Mouse (Mus musculus) ovary, postnatal 10 days (tissue): Measurements from ENCODE around the gene 1700092M07Rik.

Experiments
- DNase-seq: peaks from one replicate; pipeline ENCODE4 v3.0.0; 2022; ENCODE audit warnings: low spot score

1700092M07Rik gene

DNA sequence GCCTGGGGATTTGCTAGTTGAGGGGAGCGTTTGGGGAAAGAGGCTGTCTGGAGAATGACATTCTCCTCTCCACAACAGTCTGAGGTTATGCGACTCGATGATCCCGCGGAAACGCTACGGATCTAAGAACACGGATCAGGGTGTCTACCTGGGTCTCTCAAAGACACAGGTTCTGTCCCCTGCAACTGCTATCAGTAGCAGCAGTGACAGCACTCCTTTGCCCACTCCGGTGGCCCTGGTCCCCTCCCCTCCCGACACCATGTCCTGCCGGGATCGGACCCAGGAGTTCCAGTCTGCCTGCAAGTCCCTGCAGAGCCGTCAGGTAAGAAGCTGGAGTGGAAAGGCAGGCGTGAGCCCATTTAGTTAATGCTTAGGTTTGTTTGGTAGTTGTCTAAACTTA lies 1.7 kb downstream of the 1700092M07Rik start:
- no peak for DNase-seq

DNA sequence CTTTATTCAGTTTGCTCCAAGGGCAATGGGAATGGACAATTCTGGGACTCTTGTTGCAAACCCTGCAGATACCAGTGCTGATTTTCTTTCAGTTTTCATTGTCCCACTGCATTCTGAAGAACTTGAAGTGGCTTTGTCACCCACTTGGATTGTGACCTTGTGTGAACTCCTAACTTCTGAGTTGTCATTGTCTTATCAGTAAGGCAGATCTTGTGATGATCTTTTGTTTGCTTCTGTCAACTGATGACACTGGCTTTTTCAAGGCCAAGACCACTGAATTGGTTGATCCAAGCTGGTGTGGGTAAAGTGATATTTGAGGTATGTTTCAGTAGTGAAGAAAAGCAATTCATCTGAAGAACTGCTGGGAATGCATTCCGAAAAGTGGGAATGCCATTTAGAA lies 4.9 kb downstream of the 1700092M07Rik start:
- no peak for DNase-seq

DNA sequence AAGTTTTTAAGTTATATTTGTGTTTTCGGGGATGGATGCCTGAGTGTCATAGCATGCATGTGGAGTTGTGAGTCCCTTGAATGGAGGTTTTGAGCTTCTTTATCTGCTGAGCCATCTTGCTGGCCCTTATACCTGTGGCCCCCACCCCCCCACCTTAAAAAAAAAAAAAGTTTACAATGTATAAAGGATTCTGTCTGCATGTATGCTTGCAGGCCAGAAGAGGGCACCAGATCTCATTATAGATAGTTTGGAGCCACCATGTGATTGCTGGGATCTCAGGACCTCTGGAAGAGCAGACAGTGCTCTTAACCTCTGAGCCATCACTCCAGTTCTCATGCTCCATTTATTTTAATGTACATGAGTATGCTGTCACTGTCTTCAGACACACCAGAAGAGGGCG lies 6.8 kb downstream of the 1700092M07Rik start:
- DNase-seq = no peak

DNA sequence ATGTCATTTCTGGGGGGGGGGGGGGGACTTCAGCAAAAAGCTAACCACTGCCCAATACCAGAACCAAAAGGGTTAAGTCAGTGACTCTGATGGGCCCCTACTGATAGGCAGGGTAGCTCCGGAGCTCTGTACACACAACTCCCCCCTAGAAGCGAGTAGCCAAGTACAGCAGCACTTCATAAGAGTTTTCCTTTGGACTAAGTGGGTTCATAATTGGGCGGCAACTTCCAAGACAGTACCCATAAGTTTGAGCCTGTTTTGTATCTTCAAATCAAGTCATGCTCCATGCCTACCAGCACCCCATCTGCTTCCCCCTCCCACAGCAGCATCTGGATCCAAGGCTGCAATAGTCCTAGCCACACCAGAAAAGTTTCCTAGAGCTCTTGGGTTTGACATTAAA lies 15.1 kb downstream of the 1700092M07Rik start:
- no peak for DNase-seq

DNA sequence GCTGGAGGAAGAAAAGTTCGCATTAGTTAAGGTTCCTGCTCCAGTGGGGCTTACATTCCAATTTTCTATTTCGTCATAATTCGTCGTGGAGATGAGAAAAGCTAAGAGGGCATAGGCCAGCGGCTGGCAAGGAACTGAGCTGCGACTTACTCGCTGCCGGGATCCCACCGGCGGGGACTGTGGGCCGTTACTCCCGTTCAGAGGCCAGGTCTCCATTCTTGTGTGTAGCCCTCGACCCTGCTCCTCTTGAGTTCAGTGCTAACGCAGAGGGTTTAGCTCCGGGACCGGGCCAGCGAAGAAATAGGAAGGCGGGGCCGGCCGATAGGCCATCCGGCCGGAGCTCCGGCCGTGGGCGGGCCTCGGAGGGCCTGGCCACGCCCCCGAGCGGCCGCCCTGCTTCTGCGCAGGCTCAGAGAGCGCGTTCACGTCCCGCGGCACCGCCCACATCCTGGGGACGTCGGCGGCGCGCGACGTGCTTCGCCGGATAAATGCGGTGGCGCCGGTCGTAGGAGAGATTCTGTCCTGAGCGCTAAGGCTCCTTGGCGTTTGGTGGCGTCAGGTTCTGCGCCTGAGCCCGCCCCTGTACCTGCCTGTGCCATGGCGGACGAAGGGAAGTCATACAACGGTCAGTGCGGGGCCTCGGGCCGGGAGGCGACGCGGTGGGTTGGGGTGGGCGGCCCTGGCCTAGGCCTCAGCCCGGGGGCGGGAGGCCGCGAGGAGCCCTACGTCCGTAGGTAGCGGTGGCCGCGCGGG lies 16.3 kb downstream of the 1700092M07Rik start, which contains the start of gene Nxf1:
Gene Nxf1 (plus strand): TSS at position 439 of the 753 bp plus-strand sequence.
- DNase-seq = peak; percentile 88

DNA sequence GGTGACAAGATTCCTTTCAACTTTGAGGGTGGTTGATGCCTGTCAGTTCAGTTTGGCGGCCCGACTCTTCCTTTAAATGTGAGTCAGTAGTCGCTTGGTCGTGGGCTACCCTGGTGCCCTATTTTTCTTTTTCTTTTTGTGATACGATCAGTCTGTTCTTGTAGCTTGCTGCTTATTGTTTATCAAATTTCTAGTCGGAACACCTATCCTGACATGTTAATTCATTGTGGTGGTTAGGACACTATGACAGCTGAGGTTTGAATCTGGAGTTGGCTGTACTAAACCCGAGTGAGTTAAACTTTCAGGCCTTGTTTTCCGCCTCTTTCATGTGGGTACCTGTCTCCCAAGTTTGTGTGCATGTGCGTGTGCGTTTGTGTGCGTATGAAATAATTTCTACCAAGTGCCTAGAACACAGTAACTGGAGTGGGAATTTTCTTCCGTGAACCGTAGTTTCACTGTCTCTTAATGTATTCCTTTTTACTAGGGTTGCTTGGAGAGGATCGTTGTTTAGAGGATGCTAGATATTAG lies 17.0 kb downstream of the 1700092M07Rik start:
- DNase-seq = no peak

DNA sequence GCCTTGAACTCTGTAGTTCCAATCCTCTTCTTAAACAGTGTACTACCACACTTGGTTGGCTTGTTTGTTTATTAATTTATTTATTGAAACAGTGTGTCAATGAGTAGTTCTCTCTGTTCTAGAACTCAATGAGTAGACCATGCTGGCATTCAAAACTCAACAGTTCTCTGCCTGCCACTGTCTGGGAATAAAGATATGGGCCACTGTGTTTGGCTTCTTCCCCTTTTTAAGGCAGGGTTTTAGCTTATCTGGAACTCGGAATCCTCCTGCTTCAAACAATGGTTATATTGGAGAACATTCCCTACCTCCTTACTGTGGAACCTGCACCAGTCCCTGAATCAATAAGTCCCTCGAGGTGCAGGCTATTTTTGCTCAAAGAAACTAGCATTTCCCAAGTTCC lies 18.4 kb downstream of the 1700092M07Rik start:
- no peak for DNase-seq

DNA sequence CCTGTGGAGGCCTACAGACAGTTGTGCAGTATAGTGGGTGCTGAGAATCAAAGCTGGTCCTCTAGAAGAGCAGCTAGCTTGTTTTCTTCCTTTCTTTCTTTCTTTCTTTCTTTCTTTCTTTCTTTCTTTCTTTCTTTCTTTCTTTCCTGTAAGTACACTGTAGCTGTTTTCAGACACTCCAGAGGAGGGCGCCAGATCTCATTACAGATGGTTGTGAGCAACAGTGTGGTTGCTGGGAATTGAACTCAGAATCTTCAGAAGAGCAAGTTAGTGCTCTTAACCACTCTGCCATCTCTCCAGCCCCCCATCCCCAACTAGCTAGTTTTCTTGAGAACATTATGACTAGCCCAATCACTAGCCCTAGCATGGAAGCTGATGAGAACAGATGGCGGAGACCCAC lies 20.2 kb downstream of the 1700092M07Rik start:
- DNase-seq = no peak

DNA sequence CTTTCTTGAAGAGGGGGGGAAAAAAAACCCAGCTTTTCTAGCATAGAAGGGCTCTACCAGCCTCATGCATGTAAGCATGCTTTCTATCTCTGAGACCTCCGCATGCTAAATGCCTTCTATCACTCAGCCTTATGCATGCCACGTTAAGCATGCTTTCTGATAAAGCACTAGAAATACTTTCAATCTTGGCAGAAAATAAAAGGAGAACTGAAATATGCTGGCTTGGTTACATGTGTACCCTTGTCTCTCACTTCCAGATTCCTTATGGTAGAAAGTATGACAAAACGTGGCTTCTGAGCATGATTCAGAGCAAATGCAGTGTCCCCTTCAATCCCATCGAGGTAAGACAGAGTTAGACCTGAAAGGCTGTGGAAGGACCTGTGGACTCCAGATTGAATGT lies 22.8 kb downstream of the 1700092M07Rik start:
- DNase-seq = no peak

DNA sequence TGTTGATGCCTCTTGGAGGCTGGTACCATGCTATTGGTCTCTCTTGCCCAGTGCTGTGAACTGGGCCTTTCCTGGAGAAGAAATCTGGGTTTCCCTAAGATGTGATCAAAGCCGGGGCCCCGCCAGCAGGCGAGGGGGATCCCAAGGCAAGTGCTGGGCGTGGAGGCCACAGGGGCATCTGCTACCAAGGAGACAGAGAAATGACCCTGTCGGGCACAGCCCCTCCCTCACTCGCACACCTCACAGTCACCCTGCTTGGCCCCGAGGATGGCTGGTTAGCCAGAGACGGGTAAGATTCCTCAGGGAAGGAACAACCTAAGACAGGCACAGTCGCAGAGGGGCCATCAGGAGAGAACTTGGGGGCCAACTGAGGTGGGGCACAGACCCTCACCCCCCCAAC lies 25.0 kb downstream of the 1700092M07Rik start:
- DNase-seq = no peak

DNA sequence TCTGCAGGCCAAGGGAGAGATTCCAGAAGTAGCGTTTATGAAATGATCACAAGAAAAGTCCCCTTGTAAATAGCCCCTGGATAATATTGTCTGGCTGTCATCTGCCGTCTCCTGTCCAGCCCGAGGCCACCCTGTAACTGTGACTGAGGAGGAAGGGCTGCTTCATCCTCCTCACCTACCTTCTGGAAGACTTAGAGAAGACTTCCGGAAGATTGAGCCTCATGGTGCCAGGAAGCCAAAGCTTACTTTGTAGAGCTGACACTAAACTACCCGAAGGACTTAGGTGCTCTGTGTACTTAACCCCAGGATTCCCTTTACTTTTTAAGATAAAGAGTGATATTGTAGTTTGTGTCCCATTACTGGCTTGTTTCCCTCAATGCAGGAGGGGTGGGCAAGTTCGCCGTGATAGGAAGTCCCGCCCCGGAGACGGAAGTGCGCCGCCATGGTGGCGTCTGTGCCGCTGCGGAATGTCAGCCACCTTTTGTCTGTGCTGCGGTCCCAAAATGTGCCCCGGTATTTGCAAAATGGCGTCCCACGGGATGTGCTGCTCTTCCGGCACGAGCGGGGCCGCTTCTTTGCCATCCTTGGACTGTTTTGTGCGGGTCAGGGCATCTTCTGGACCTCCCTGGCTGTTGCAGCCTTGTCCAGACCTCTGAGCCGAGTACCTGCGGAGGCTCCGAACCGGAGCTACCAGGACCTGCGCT lies 30.2 kb downstream of the 1700092M07Rik start, which contains the start of gene Tmem223:
Gene Tmem223 (plus strand): TSS at position 430 of the 704 bp plus-strand sequence.
- DNase-seq = peak; percentile 53

DNA sequence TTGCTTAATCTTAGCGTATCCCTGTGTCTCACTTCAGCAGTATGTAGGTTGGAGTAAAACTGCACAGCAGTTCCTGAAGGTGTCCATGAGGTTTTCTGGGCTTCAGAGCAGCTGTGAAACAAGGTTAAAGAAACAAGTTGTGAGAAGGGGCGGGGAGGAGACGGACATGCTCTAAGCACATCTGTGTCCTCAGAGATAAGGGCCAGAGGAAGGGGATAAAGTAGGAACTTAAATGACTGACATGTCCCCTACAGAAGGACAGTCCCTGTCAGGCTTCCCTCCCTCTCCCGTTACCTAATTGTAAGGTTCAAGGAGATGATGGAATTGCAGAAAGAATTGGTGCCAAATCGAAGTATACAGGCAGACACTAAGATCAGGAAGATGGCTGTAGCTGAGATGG lies 32.5 kb downstream of the 1700092M07Rik start:
- DNase-seq = no peak

DNA sequence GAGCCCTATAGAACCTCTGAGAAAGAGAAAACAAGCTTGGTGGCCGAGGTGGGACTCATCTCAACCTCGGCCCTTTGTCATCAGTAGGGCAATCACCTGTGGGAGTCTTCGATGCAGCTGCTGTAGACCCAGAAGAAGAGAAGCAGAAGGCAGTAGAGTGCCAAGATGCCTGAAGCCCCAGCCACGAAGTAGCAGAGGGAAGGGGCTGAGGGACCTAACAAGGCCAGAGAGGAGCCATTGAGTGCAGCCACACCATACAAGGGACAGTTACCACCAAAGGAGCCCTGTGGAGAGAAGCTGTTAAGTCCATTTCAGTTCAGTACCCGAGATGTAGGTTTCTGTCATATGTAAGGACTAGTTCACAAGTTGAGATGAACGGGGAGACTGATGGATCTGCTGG lies 32.9 kb downstream of the 1700092M07Rik start:
- no peak for DNase-seq

DNA sequence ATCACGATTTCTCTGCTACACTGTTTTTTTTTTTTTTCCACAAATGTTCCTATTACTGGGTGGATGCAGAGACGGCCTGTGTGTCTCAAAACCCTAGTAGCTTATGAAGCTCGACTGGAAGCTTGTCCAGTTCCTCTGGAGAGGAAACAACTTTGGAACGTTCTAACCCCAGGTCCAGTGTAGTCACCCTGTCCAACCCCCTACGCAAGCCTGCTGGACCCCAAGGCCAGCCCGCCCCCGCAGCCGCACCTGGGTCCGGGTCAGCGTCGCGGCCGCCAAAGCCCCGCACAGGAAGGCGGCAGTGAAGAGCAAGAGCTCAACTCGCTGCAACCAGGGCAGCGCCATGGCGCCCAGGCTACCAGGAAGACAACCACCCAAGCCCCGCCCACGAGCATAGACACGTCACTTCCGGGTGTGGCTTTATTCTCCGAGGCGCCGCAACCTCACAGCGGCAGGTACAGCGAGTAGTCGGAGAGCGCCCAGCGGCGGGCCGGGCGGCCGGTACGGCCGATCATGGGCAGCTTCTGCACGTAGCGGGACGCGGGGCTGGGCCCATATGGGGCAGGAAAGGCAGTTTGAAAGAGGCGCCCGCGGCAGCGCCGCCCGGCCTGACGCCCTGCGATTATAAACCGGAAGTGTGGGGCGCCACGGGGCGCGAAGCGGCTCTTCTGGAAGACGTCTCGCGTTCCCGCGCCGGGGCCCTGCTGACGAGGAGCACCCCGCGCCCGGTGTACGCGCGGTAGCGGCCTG lies 33.7 kb downstream of the 1700092M07Rik start, which contains the start of gene Tmem179b:
Gene Tmem179b (minus strand): TSS at position 382 of the 750 bp plus-strand sequence.
- DNase-seq = peak; percentile 96

DNA sequence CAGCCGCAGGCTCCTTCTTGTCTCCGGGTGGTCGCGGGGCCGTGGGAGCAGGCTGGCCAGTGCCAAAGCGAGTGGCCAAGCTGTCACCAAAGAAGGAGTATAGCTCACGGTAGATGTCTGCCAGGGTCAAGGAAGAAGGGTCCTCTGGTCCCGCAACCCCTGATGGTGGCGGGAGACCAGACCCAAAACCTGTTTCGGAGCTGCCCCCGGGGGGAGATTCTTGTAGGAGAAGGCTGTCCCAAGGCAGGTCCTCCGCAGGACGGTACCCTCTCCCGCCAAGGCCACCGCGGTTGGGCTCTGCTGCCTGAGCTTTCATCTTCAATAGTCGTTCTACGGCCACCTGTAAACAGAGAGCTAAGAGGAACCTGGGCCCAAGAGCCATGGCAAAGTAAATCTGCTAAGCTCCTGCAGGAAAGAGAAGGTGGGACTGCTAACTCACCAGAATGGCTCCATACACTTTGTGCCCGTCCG lies 34.5 kb downstream of the 1700092M07Rik start:
- DNase-seq = peak; percentile 30

DNA sequence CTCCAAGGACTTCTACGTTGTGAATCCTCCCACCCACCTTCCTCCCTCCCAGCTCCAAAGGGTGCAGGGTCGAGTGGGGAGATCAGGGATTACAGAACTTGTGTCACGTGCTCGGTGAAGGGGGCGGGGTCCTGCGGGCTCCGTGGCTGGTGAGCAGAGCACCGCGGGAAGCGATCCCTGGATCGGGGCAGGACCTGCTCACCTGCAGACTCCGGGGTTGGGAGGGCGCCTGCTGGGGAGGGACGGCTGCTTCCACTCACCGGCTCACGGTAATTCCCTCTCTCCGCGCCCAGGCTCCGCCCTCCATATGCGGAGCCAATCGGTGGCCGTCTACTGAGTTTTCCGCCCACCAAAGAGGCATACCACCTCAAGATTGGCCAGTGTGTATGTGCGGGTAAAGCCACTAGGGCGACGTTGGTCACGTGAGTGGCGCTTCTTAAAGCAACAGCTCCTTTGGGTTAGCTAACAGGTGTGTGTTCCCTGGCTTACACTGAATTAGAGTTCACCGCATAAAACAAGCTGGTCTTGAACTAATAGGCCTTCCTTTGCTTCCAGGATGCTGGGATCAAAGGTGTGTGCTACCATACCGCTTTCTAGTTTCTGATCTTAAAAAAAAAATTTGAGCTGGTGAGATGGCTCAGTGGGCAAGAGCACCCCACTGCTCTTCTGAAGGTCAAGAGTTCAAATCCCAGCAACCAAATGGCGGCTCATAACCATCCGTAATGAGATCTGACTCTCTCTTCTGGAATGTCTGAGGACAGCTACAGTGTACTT lies 45.7 kb downstream of the 1700092M07Rik start, which contains the start of gene Taf6l:
Gene Taf6l (minus strand): TSS at position 410 of the 774 bp plus-strand sequence.
- peak; percentile 57 for DNase-seq

DNA sequence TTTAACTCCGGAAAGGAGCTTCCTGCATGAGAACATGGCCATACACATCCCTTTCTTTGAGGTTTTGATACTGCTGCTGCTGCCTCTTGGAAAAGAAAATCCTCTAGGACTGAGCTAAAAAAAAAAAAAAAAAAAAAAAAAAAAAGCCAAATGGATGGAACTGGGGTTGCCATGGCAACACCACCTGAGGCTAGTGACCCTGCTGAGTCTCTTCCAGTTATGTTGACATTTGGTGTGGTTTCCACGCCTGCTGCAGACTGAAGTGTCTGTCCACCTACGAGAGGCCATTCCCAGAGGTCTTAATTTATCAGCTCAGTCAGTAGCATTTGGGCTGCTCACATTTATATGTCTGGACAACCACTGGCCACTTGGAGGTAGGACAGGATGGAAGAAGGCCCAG lies 48.0 kb downstream of the 1700092M07Rik start:
- DNase-seq = no peak

DNA sequence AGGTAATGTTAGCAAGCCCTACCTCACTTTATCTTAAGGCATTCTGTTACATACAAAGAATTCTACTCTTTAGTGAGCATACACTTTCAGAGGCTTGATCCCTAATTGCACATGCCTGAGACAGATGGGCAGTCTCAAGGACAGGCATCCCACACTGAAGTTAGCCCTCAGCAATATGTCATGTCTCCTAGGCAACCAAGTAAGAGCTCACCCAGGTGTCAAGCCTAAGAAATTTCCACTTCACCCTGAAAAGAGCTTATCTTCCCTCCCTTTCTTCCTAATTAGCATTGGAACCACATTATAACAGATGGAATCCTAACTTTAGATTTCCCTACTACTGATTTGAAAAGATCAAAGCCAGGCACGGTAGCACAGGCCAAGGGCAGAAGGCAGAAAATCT lies 48.7 kb downstream of the 1700092M07Rik start:
- no peak for DNase-seq

DNA sequence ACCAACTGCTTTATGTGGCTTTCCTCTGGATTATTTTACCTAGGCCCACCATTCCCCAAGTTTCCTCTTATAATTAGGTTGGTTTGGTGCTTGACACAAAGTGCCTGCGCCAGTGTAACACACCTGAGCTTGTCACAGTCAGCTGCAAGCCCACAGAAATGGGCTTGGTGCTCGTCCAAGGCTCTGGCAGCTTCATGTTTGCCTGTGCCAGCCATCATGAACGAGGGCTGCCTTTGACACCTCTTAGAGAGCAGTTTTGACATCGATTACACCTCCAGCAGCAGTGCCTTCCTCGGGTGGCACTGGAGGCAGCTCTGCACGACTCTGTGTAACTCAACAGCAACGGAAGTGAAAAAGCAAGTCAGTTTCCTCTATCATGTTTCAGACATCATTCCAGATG lies 49.7 kb downstream of the 1700092M07Rik start:
- no peak for DNase-seq
